Mouse (Mus musculus) olfactory bulb, adult 2 months (tissue): ENCODE measurements around the gene Exosc5.

Source experiments
- CTCF ChIP-seq: fragments of 200-500 bp; IDR thresholded peaks from 2 replicates; pipeline ENCODE4 v1.5.1; 2012; ENCODE audit warnings: low read depth, mild to moderate bottlenecking, low read length, moderate library complexity; ENCODE audit not compliant: insufficient read depth
- POLR2A ChIP-seq: fragments of 200-500 bp; IDR thresholded peaks from 2 replicates; pipeline ENCODE4 v1.6.1; 2012; ENCODE audit warnings: mild to moderate bottlenecking, low read depth, low read length, moderate library complexity; ENCODE audit not compliant: insufficient read depth

DNA sequence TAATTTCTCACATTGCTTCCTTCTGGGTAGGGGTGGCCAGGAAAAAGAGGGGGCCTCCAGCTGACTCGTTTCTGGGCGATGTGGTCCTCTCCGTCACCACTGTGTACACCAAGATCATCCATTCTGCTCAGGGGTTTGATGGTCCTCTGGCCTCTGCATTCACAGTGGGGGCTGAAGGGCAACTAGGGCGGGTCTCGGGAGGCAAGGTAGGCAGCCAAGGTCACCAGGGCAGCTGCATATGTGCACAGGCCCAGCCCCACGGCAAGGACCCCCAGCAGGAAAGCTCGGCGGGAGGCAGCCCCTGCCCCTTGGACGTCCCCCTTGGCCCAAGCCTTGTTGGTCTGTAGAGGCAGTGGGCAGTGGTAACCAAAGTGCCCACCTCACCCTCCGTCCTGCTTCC, 10.2 kb downstream of the Exosc5 start:
- TF ChIP-seq CTCF: no peak
- TF ChIP-seq POLR2A: no peak
